Mouse (Mus musculus): Measurements from ENCODE around the gene Gm16430. TPM values are rescaled to one million over a fixed set of nuclear protein-coding genes. Genes with fewer than 3 reads are reported as not detected.
"Not testable (repeated sequence)": the region's sequence is repeated elsewhere in the genome, so short reads cannot be mapped to it uniquely, and the experiment has no call there.

Gene Gm16430
- not detected for total RNA-seq (2021)

DNA sequence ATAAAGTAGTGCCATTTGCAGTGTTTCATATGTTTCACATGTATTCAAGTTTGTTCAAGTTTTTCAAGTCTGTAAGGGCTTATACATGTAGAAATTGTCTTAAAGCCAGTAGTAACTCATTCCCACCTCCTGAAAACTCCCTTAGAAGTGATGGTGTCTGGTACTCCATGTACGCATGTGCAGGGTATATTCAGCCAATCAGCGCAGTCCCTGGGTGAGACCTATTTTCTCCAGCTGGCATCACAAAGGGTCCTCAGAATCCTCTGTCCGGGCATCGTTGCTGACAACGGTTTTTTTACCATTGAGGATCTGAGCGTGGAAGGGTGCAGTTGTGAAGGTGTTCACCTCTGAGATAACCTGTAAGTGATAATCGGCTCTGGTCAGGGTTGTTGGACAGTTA is at the start of gene Gm16430:
Gm16430 (plus strand) TSS at position 301 of the 400 bp plus-strand sequence.
- DNase-seq; intact Hi-C loops (cut with DNase I): not testable (repeated sequence)

Other genes with a start within 250 kb of the Gm16430 start
- gene Gm16405, start 91.0 kb upstream of the Gm16430 start, total RNA-seq (2021) = not detected

Data from left cerebral cortex, postnatal 4 days (tissue).